ENCODE assay signal across 13 mouse cellular contexts in genomic region chr19:29708461-29708860, GRCm38 (mm10). TPM values are rescaled to one million over a fixed set of nuclear protein-coding genes. Genes with fewer than 3 reads are reported as not detected.
DNase-seq lines count a peak whose midpoint lies in the region; ATAC-seq and TF ChIP-seq lines count a peak whose summit lies in the region.
"Had no signal": no experiment of that assay in that cellular context is flagged by ENCODE, and none has a peak within 500 bp of the region (broad histone marks: within the 10 kb centered on the region; RNA-seq: fewer than 3 reads in every experiment).

No protein-coding gene starts in this region.

- TF ChIP-seq EP300 in liver, postnatal 0 days (IDR thresholded peaks at IDR 0.05; ENCODE audit: low read depth): no peak

- peak overlapping the region; percentile 60 for H3K4me2 ChIP-seq in heart, embryonic 16.5 days (ENCODE audit: low read depth, low read length)
- peak overlapping the region; percentile 50 for H3K4me2 ChIP-seq in lung, embryonic 15.5 days
- H3K4me2 ChIP-seq in intestine, embryonic 16.5 days (ENCODE audit: low read depth, low read length): peak overlapping the region; percentile 45
- peak overlapping the region; percentile 60 for H3K4me2 ChIP-seq in liver, postnatal 0 days (ENCODE audit: low read depth, low read length)

- no peak for ATAC-seq in heart, embryonic 16.5 days (replicated peaks; ENCODE audit: extremely low read depth, insufficient read depth, low FRiP score)
- no peak for ATAC-seq in lung, embryonic 15.5 days (ENCODE audit: borderline replicate concordance, extremely low read depth, low FRiP score, low TSS enrichment)
- no peak for ATAC-seq in intestine, embryonic 16.5 days
- no peak for ATAC-seq in liver, postnatal 0 days
- ATAC-seq in cerebellum, adult (ENCODE audit: insufficient number of reproducible peaks, low FRiP score, low TSS enrichment): no peak

- peak overlapping the region; percentile 41 for H3K4me3 ChIP-seq in heart, embryonic 16.5 days (ENCODE audit: low read length)
- peak overlapping the region; percentile 28; the same call in 1 of the 2 replicates for H3K4me3 ChIP-seq in lung, embryonic 15.5 days
- H3K4me3 ChIP-seq in intestine, embryonic 16.5 days (ENCODE audit: low read length): no peak overlapping the region
- H3K4me3 ChIP-seq in liver, postnatal 0 days (ENCODE audit: low read depth, low read length): peak overlapping the region; percentile 28

- H3K9me3 ChIP-seq in heart, embryonic 16.5 days (replicated peaks; ENCODE audit: control insufficient read depth, low read length): no peaks in the 10 kb centered on the region
- no peaks in the 10 kb centered on the region for H3K9me3 ChIP-seq in lung, embryonic 15.5 days
- H3K9me3 ChIP-seq in intestine, embryonic 16.5 days (ENCODE audit: control insufficient read depth, low read length): no peaks in the 10 kb centered on the region
- H3K9me3 ChIP-seq in liver, postnatal 0 days (ENCODE audit: low read length): no peaks in the 10 kb centered on the region
- H3K9me3 ChIP-seq: limb, embryonic 15.5 days had no signal

- H3K36me3 ChIP-seq in heart, embryonic 16.5 days (ENCODE audit: control insufficient read depth, insufficient read depth): no peaks in the 10 kb centered on the region
- no peaks in the 10 kb centered on the region for H3K36me3 ChIP-seq in lung, embryonic 15.5 days
- no peaks in the 10 kb centered on the region for H3K36me3 ChIP-seq in intestine, embryonic 16.5 days (ENCODE audit: control insufficient read depth, insufficient read depth, low read length)
- no peaks in the 10 kb centered on the region for H3K36me3 ChIP-seq in liver, postnatal 0 days (replicated peaks; ENCODE audit: insufficient read depth, low read length)
- H3K36me3 ChIP-seq: limb, embryonic 15.5 days had no signal

- DNase-seq in heart, adult 18-20 months: no peak
- no peak for DNase-seq in lung, postnatal 4 days
- no peak for DNase-seq in liver, postnatal 0 days
- DNase-seq in c-Kit-positive CD71-positive TER-119-positive erythroid progenitor cells, embryonic 14.5 days (ENCODE audit: low spot score): no peak
- DNase-seq: kidney, adult 8-10 months had no signal

- 0 out of 2 replicates have a peak overlapping the region, but pooled peaks have one; percentile 47 for H3K9ac ChIP-seq in heart, embryonic 16.5 days (ENCODE audit: low read length)
- H3K9ac ChIP-seq in lung, embryonic 15.5 days: no peak overlapping the region
- H3K9ac ChIP-seq in intestine, embryonic 16.5 days (ENCODE audit: low read depth, low read length): no peak overlapping the region
- H3K9ac ChIP-seq in liver, postnatal 0 days (replicated peaks): no peak overlapping the region
- H3K9ac ChIP-seq: limb, embryonic 15.5 days had no signal

- H3K4me1 ChIP-seq in heart, embryonic 16.5 days (ENCODE audit: control insufficient read depth, insufficient read depth, low read length): no peaks in the 10 kb centered on the region
- H3K4me1 ChIP-seq in lung, embryonic 15.5 days: peaks cover 6% of the 10 kb centered on the region; the same call in 1 of the 2 replicates
- H3K4me1 ChIP-seq in intestine, embryonic 16.5 days (ENCODE audit: control insufficient read depth, insufficient read depth, low read length): no peaks in the 10 kb centered on the region
- H3K4me1 ChIP-seq in liver, postnatal 0 days (ENCODE audit: insufficient read depth): no peaks in the 10 kb centered on the region

- no peak overlapping the region for H3K27ac ChIP-seq in heart, embryonic 16.5 days (ENCODE audit: low read length)
- no peak overlapping the region for H3K27ac ChIP-seq in lung, embryonic 15.5 days
- no peak overlapping the region for H3K27ac ChIP-seq in intestine, embryonic 16.5 days (ENCODE audit: low read length)
- H3K27ac ChIP-seq in liver, postnatal 0 days (ENCODE audit: low read depth): no peak overlapping the region
- H3K27ac ChIP-seq: limb, embryonic 15.5 days had no signal

- whole genome bisulfite sequencing in heart, embryonic 16.5 days: 61% methylated on average over 5 of the region's 5 CpGs
- 49% methylated on average over 5 of the region's 5 CpGs for whole genome bisulfite sequencing in lung, embryonic 15.5 days
- WGBS in intestine, embryonic 16.5 days: 51% methylated on average over 5 of the region's 5 CpGs
- 52% methylated on average over 5 of the region's 5 CpGs for WGBS in liver, postnatal 0 days (ENCODE audit: insufficient replicate concordance)

- H3K27me3 ChIP-seq in heart, embryonic 16.5 days (ENCODE audit: control insufficient read depth, insufficient read depth, low read length): no peaks in the 10 kb centered on the region
- peaks cover 24% of the 10 kb centered on the region for H3K27me3 ChIP-seq in lung, embryonic 15.5 days
- H3K27me3 ChIP-seq in intestine, embryonic 16.5 days (replicated peaks; ENCODE audit: control insufficient read depth, insufficient read depth, low read length): no peaks in the 10 kb centered on the region
- H3K27me3 ChIP-seq in liver, postnatal 0 days (ENCODE audit: insufficient read depth, low read length): no peaks in the 10 kb centered on the region
- H3K27me3 ChIP-seq: limb, embryonic 15.5 days had no signal

- TF ChIP-seq CTCF in liver, postnatal 0 days (IDR thresholded peaks at IDR 0.05; ENCODE audit: low read depth): no peak

RNA-seq across cellular contexts. Expression of gene Mlana, which starts 10.8 kb away (rescaled TPM):
- 1.2 and 2.0 TPM in 2 replicates for polyA plus RNA-seq in heart, embryonic 16.5 days (2015; fragmentation: Nextera tagmentation; extraction: Ambion mirVana)
- 1 to 10 TPM in 1 of 2 experiments, under 1 TPM in 1; 0.60 to 1.1 TPM for total RNA-seq in heart, adult 18-20 months (2021)
- polyA plus RNA-seq in lung, embryonic 15.5 days (2015; fragmentation: Nextera tagmentation; extraction: Ambion mirVana): not detected in 2 replicates
- polyA plus RNA-seq in intestine, embryonic 16.5 days (2015; fragmentation: Nextera tagmentation; extraction: Ambion mirVana): not detected in 2 replicates
- polyA plus RNA-seq in liver, postnatal 0 days (2015; fragmentation: Nextera tagmentation; extraction: Ambion mirVana): not detected in 2 replicates
- total RNA-seq: adrenal gland, postnatal 14 days; common myeloid progenitor, adult 5-6 weeks had no signal
- polyA plus RNA-seq: testis, adult 2 months had no signal
